Comparison of ENCODE assay signal across 26 mouse cellular contexts in the genomic region with DNA sequence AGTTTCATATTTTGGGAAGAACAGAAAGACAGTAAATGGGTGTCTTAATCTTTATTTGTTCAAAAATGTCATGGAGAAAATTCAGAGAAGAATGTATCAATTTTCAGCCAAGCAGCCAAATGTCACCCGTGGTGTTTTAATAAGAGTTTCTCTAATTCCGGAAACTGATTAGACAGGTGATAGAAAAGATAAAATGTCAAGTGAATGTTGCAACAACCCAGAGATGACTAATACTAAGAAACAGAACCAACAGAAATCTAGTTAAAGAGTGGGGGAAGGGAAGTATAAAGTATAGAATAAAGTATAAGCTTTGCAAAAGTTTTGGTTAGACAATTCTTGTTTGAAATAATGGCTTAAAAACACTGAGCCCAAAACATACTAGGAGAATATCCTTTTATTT.
DNase-seq lines count a peak whose midpoint lies in the region; ATAC-seq and TF ChIP-seq lines count a peak whose summit lies in the region.
"Had no signal": no experiment of that assay in that cellular context is flagged by ENCODE, and none has a peak within 500 bp of the region (broad histone marks: within the 10 kb centered on the region; RNA-seq: fewer than 3 reads in every experiment).

No protein-coding gene starts in this region.

- peak; percentile 83 for ATAC-seq in inflammation-experienced regulatory T-cells, adult 6 months
- ATAC-seq in monocyte, adult 5-6 weeks (replicated peaks; ENCODE audit: insufficient number of reproducible peaks, low FRiP score, low TSS enrichment, poor library complexity, severe bottlenecking): no peak
- ATAC-seq: hindbrain, postnatal 0 days; lung, postnatal 0 days; Patski had no signal

- no peak for TF ChIP-seq POLR2A in CH12.LX (IDR thresholded peaks at IDR 0.05; ENCODE audit: low read depth, low read length)

- no peak overlapping the region for H3K27ac ChIP-seq in CH12.LX (ENCODE audit: insufficient read depth, low read depth)
- H3K27ac ChIP-seq: embryonic facial prominence, embryonic 13.5 days; forebrain, embryonic 12.5 days; hindbrain, postnatal 0 days; kidney, postnatal 0 days; macrophage; neural tube, embryonic 15.5 days; stomach, postnatal 0 days had no signal

- dilution Hi-C loops in CH12.LX (cut with MboI; ENCODE audit: extremely low pct_ligation_motif_present, extremely low pct_unique_long_range_greater_than_20kb, low sequenced_read_pairs): no loop called here

- DNase-seq in 416B (ENCODE audit: low read depth) (peak; percentile 95), CH12.LX (ENCODE audit: extremely low read depth) (no peak)
- peak; percentile 24 for DNase-seq in c-Kit-positive CD71-positive TER-119-negative erythroid progenitor cells, embryonic 14.5 days (ENCODE audit: low read depth)
- DNase-seq in right cerebral cortex, adult 2 months (ENCODE audit: low spot score in 2 of 2): no peak
- DNase-seq in heart, adult 8-10 months (ENCODE audit: low spot score): no peak
- DNase-seq: adrenal gland, adult 2 months; cerebellum, postnatal 10 days; embryo, embryonic 11 days; gastrocnemius, postnatal 36 days; kidney, adult 18-20 months; layer of hippocampus, adult 9-11 months; right cerebral cortex, adult 18-20 months had no signal

- H3K36me3 ChIP-seq in CH12.LX (replicated peaks in 1 of 2; ENCODE audit: control insufficient read depth in 1 of 2, insufficient read depth in 1 of 2, low read length in 1 of 2): no peaks in the 10 kb centered on the region
- H3K36me3 ChIP-seq: embryonic facial prominence, embryonic 13.5 days; forebrain, embryonic 12.5 days; neural tube, embryonic 15.5 days had no signal

- no peak for TF ChIP-seq EP300 in CH12.LX (IDR thresholded peaks at IDR 0.05; ENCODE audit: low read length)

- no peak overlapping the region for H3K4me2 ChIP-seq in CH12.LX (ENCODE audit: insufficient read depth, low read depth, poor library complexity, severe bottlenecking)
- H3K4me2 ChIP-seq: embryonic facial prominence, embryonic 13.5 days; forebrain, embryonic 12.5 days; heart, embryonic 11.5 days; midbrain, embryonic 11.5 days; neural tube, embryonic 15.5 days had no signal

- no peak overlapping the region for H3K4me3 ChIP-seq in CH12.LX (replicated peaks in 1 of 3; ENCODE audit: low read depth in 2 of 3, low read length in 2 of 3, poor library complexity in 1 of 3)
- H3K4me3 ChIP-seq: embryonic facial prominence, embryonic 13.5 days; erythroblast, embryonic 14.5 days; forebrain, embryonic 12.5 days; neural tube, embryonic 15.5 days had no signal

- in situ Hi-C loops in CH12.LX (cut with MboI; ENCODE audit: low pct_ligation_motif_present, low pct_unique_long_range_greater_than_20kb, low sequenced_read_pairs): no loop called here

- H3K79me2 ChIP-seq in CH12.LX (replicated peaks; ENCODE audit: control insufficient read depth, extremely low read depth, insufficient read depth, poor library complexity, severe bottlenecking): no peaks in the 10 kb centered on the region

- H3K9me3 ChIP-seq in CH12.LX (replicated peaks; ENCODE audit: low read length): no peaks in the 10 kb centered on the region
- H3K9me3 ChIP-seq: embryonic facial prominence, embryonic 13.5 days; forebrain, embryonic 12.5 days; neural tube, embryonic 15.5 days had no signal

- no peak overlapping the region for H3K9ac ChIP-seq in CH12.LX (ENCODE audit: insufficient read depth, low read depth)
- H3K9ac ChIP-seq: embryonic facial prominence, embryonic 13.5 days; forebrain, embryonic 12.5 days; neural tube, embryonic 15.5 days had no signal

- H3K27me3 ChIP-seq in CH12.LX (replicated peaks): no peaks in the 10 kb centered on the region
- H3K27me3 ChIP-seq: embryonic facial prominence, embryonic 13.5 days; forebrain, embryonic 12.5 days; neural tube, embryonic 15.5 days; Patski had no signal

- no peak for TF ChIP-seq RAD21 in CH12.LX (IDR thresholded peaks at IDR 0.05; ENCODE audit: low read depth, low read length)

- no peak for TF ChIP-seq CTCF in CH12.LX (conservative IDR thresholded peaks at IDR 0.05 in 1 of 2, IDR thresholded peaks at IDR 0.05 in 1 of 2; ENCODE audit: low read depth in 2 of 2, low read length in 2 of 2)

- no peaks in the 10 kb centered on the region for H3K4me1 ChIP-seq in CH12.LX (ENCODE audit: control insufficient read depth in 1 of 2, insufficient read depth in 2 of 2)
- H3K4me1 ChIP-seq: embryonic facial prominence, embryonic 13.5 days; forebrain, embryonic 12.5 days; neural tube, embryonic 15.5 days had no signal

TF ChIP-seq in CH12.LX, 34 proteins besides CTCF, POLR2A, EP300 and RAD21:
- no peak for TF ChIP-seq USF2 (conservative IDR thresholded peaks at IDR 0.05; ENCODE audit: low read depth, low read length)
- no peak for TF ChIP-seq CHD1 (IDR thresholded peaks at IDR 0.05; ENCODE audit: low read depth, low read length)
- TF ChIP-seq ELF1 (IDR thresholded peaks at IDR 0.05; ENCODE audit: low read depth, low read length): no peak
- TF ChIP-seq ZNF384 (IDR thresholded peaks at IDR 0.05; ENCODE audit: low read depth, low read length): no peak
- no peak for TF ChIP-seq POLR2AphosphoS2 (IDR thresholded peaks at IDR 0.05; ENCODE audit: low read depth, low read length)
- no peak for TF ChIP-seq TBP (conservative IDR thresholded peaks at IDR 0.05; ENCODE audit: low read depth, low read length)
- TF ChIP-seq JUND (conservative IDR thresholded peaks at IDR 0.05; ENCODE audit: low read depth, low read length): 0 out of 2 replicates have a peak, but pooled peaks have one; percentile 40
- TF ChIP-seq IRF4 (IDR thresholded peaks at IDR 0.05; ENCODE audit: low read depth, low read length): peak; percentile 63; the same call in 1 of the 2 replicates
- TF ChIP-seq ETS1 (conservative IDR thresholded peaks at IDR 0.05; ENCODE audit: low read depth, low read length): no peak
- TF ChIP-seq MXI1 (IDR thresholded peaks at IDR 0.05; ENCODE audit: low read depth, low read length): no peak
- TF ChIP-seq JUN (IDR thresholded peaks at IDR 0.05; ENCODE audit: insufficient read depth, low read depth, low read length): peak; percentile 3; the same call in 1 of the 2 replicates
- no peak for TF ChIP-seq MEF2A (IDR thresholded peaks at IDR 0.05; ENCODE audit: borderline replicate concordance, low read depth, low read length)

Comparison
In these comparisons a context has a peak if more than half of its experiments do, and no peak if none do; other contexts are left out.
1. DNase-seq: peak in 416B (single experiment) and c-Kit-positive CD71-positive TER-119-negative erythroid progenitor cells, embryonic 14.5 days (single experiment); none in CH12.LX (single experiment), right cerebral cortex, adult 2 months (0 of 2) and heart, adult 8-10 months (single experiment).